Mouse (Mus musculus) CH12.LX (cell line): Measurements from ENCODE around the gene Cldn2. TPM values are rescaled to one million over a fixed set of nuclear protein-coding genes. Genes with fewer than 3 reads are reported as not detected.

Source experiments
- DNase-seq: peaks from one replicate; pipeline ENCODE4 v3.0.0-alpha.2; 2013; ENCODE audit errors: extremely low read depth
- H3K27ac ChIP-seq: 2 replicates; pipeline ENCODE4 v1.5.1; 2012; ENCODE audit warnings: low read depth, mild to moderate bottlenecking, control low read depth, moderate library complexity; ENCODE audit not compliant: insufficient read depth
- H3K27me3 ChIP-seq: replicated peaks from 2 replicates; pipeline ENCODE3; 2012; ENCODE audit warnings: inconsistent platforms
- H3K36me3 ChIP-seq, 2 experiments: replicated peaks in 1 of 2; 2 replicates each; pipeline versions ENCODE3 to v1.6.1; 2012; ENCODE audit warnings: inconsistent platforms in 1 of 2, low read length in 1 of 2, mild to moderate bottlenecking in 1 of 2, mixed read lengths in 1 of 2, moderate library complexity in 1 of 2; ENCODE audit not compliant: control insufficient read depth in 1 of 2, insufficient read depth in 1 of 2
- H3K4me1 ChIP-seq, 2 experiments: 2 replicates each; pipeline ENCODE4 v1.6.1; 2012; ENCODE audit warnings: inconsistent platforms in 1 of 2, moderate library complexity in 1 of 2; ENCODE audit not compliant: insufficient read depth in 2 of 2, control insufficient read depth in 1 of 2
- H3K4me2 ChIP-seq: 2 replicates; pipeline ENCODE4 v1.6.1; 2012; ENCODE audit warnings: low read depth, mild to moderate bottlenecking, control low read depth; ENCODE audit not compliant: poor library complexity, insufficient read depth, severe bottlenecking
- H3K4me3 ChIP-seq, 3 experiments: fragments of 150-350 bp in 1 of 3; sonication (generic) in 1 of 3; replicated peaks in 1 of 3; 2 replicates each; pipeline versions ENCODE3 to v1.5.1; 2011 to 2012; ENCODE audit warnings: low read depth in 2 of 3, low read length in 2 of 3, mild to moderate bottlenecking in 2 of 3, moderate library complexity in 2 of 3, control low read depth in 1 of 3, improper control_type of control experiment in 1 of 3, inconsistent platforms in 1 of 3, mixed read lengths in 1 of 3; ENCODE audit not compliant: poor library complexity in 1 of 3
- H3K79me2 ChIP-seq: replicated peaks from 2 replicates; pipeline ENCODE4 v1.6.1; 2012; ENCODE audit warnings: mild to moderate bottlenecking, moderate library complexity; ENCODE audit not compliant: control insufficient read depth, poor library complexity, insufficient read depth, severe bottlenecking; ENCODE audit errors: extremely low read depth
- H3K9ac ChIP-seq: 2 replicates; pipeline ENCODE4 v1.6.1; 2012; ENCODE audit warnings: low read depth, mild to moderate bottlenecking, control low read depth, moderate library complexity; ENCODE audit not compliant: insufficient read depth
- H3K9me3 ChIP-seq: replicated peaks from 2 replicates; pipeline ENCODE3; 2012; ENCODE audit warnings: low read length, inconsistent platforms, mixed read lengths
- CHD1 ChIP-seq: IDR thresholded peaks from 2 replicates; pipeline ENCODE4 v1.6.1; 2012; ENCODE audit warnings: low read depth, low read length, improper control_type of control experiment, inconsistent platforms
- CHD2 ChIP-seq: IDR thresholded peaks from 2 replicates; pipeline ENCODE4 v1.6.1; 2011; ENCODE audit warnings: low read length, improper control_type of control experiment
- EP300 ChIP-seq: IDR thresholded peaks from 2 replicates; pipeline ENCODE4 v1.6.1; 2011; ENCODE audit warnings: low read length, improper control_type of control experiment
- ETS1 ChIP-seq: conservative IDR thresholded peaks from 2 replicates; pipeline ENCODE4 v1.6.1; 2012; ENCODE audit warnings: low read depth, mild to moderate bottlenecking, inconsistent platforms, low read length, improper control_type of control experiment, moderate library complexity
- GABPA ChIP-seq: IDR thresholded peaks from 2 replicates; pipeline ENCODE4 v1.6.1; 2012; ENCODE audit warnings: low read depth, low read length, improper control_type of control experiment, inconsistent platforms; ENCODE audit not compliant: insufficient replicate concordance
- JUN ChIP-seq: IDR thresholded peaks from 2 replicates; pipeline ENCODE4 v1.6.1; 2011; ENCODE audit warnings: low read depth, mild to moderate bottlenecking, low read length, improper control_type of control experiment, moderate library complexity; ENCODE audit not compliant: insufficient read depth
- JUND ChIP-seq: conservative IDR thresholded peaks from 2 replicates; pipeline ENCODE4 v1.6.1; 2011; ENCODE audit warnings: low read depth, low read length, improper control_type of control experiment
- MAFK ChIP-seq: IDR thresholded peaks from 2 replicates; pipeline ENCODE4 v1.6.1; 2011; ENCODE audit warnings: low read length, improper control_type of control experiment; ENCODE audit not compliant: insufficient replicate concordance
- MYC ChIP-seq: IDR thresholded peaks from 2 replicates; pipeline ENCODE4 v1.6.1; 2011; ENCODE audit warnings: low read depth, mild to moderate bottlenecking, improper control_type of control experiment, low read length
- NRF1 ChIP-seq: IDR thresholded peaks from 2 replicates; pipeline ENCODE4 v1.6.1; 2014; ENCODE audit warnings: low read depth, mild to moderate bottlenecking, inconsistent platforms, low read length, improper control_type of control experiment, moderate library complexity
- SIN3A ChIP-seq: IDR thresholded peaks from 2 replicates; pipeline ENCODE4 v1.6.1; 2012; ENCODE audit warnings: low read length, improper control_type of control experiment, inconsistent platforms
- TBP ChIP-seq: conservative IDR thresholded peaks from 2 replicates; pipeline ENCODE4 v1.6.1; 2011; ENCODE audit warnings: low read depth, low read length, improper control_type of control experiment
- TCF12 ChIP-seq: IDR thresholded peaks from 2 replicates; pipeline ENCODE4 v1.6.1; 2014; ENCODE audit warnings: low read depth, mild to moderate bottlenecking, inconsistent platforms, low read length, improper control_type of control experiment
- UBTF ChIP-seq: IDR thresholded peaks from 2 replicates; pipeline ENCODE4 v1.6.1; 2012; ENCODE audit warnings: low read depth, mild to moderate bottlenecking, inconsistent platforms, low read length, improper control_type of control experiment, moderate library complexity
- USF1 ChIP-seq: IDR thresholded peaks from 2 replicates; pipeline ENCODE4 v1.6.1; 2014; ENCODE audit warnings: low read depth, mild to moderate bottlenecking, inconsistent platforms, low read length, improper control_type of control experiment
- ZMIZ1 ChIP-seq: IDR thresholded peaks from 2 replicates; pipeline ENCODE4 v1.6.1; 2012; ENCODE audit warnings: low read depth, mild to moderate bottlenecking, inconsistent platforms, low read length, improper control_type of control experiment
- ZNF384 ChIP-seq: IDR thresholded peaks from 2 replicates; pipeline ENCODE4 v1.6.1; 2012; ENCODE audit warnings: low read depth, low read length, improper control_type of control experiment, inconsistent platforms
- dilution Hi-C: fragments of 300-500 bp; cut with MboI; formaldehyde crosslinking; loops from 2 replicates; pipeline ENCODE4 v1.14.3; 2020; ENCODE audit warnings: low sequenced_read_pairs; ENCODE audit not compliant: extremely low pct_unique_long_range_greater_than_20kb, extremely low pct_ligation_motif_present
- in situ Hi-C: fragments of 300-500 bp; cut with MboI; formaldehyde crosslinking; loops from 3 replicates; pipeline ENCODE4 v1.14.3; 2019; ENCODE audit warnings: low sequenced_read_pairs, low pct_ligation_motif_present, low pct_unique_long_range_greater_than_20kb, mixed read lengths
- polyA plus RNA-seq: library from polyadenylated mRNA; unstranded; fragments of >175 nt; gene quantifications from 2 replicates; pipeline ENCODE4 v1.2.1, GENCODE M21; 2012; ENCODE audit warnings: low read depth; ENCODE audit not compliant: insufficient read length
- total RNA-seq, 2 experiments: library from RNA; depleted of rRNA; stranded (reverse); fragments of 300-350 nt in 1 of 2; fragments of >200 nt in 1 of 2; gene quantifications; 2 replicates each; pipeline ENCODE4 v1.2.3; 2012 to 2014

Cldn2 gene
- total and polyA plus RNA-seq, 3 experiments: 0.07 TPM; not detected in 2

DNA sequence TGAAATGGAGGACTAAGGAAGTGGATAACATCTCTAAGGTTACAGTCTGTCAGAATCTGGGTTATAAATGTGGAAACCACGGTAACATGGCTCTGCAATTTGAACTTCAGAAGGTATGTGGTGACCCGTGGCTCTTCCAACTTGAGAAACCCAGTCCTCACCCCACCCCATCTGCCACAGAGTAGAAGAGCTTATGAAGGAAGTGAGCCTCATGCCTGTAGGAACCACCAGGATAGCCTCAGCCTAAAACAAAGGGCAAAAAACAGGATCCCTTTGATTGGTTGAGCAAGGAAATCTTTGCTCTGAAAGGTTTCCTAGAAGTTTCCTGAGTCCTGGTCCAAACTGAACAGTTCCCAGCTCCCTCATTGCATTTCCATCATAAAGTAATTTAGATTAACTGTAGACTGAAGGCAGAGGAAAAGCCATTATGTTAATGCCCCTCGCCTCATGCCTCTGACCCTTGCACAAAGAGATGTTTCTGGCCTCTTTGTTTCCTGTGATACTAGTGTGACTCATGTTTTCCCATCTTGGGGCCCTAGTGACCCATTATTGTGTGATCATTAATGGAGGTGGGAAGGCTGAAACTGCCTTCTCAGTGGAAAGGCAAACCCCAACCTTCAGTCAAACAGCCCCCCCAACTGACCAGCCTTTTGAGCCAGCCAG lies 12.1 kb downstream of the Cldn2 start:
- TF ChIP-seq NRF1 (no peak), USF1 (no peak), SIN3A (no peak), GABPA (no peak), MYC (no peak), ZMIZ1 (no peak), TCF12 (no peak), EP300 (0 out of 2 replicates have a peak, but pooled peaks have one; percentile 25), JUND (peak; percentile 40; the same call in 1 of the 2 replicates), JUN (peak; percentile 51; the same call in 1 of the 2 replicates), CHD2 (no peak), UBTF (no peak), MAFK (no peak), ETS1 (no peak), TBP (no peak)
- in situ Hi-C loops: no loop called here
- peak; percentile 24 for DNase-seq
- no peaks in the 10 kb centered on the region for H3K79me2 ChIP-seq
- H3K4me3 ChIP-seq: no peak overlapping the region
- H3K27me3 ChIP-seq: no peaks in the 10 kb centered on the region
- no peak overlapping the region for H3K4me2 ChIP-seq
- H3K36me3 ChIP-seq: no peaks in the 10 kb centered on the region
- H3K9ac ChIP-seq: no peak overlapping the region
- H3K27ac ChIP-seq: no peak overlapping the region
- dilution Hi-C loops: no loop called here
- H3K9me3 ChIP-seq: no peaks in the 10 kb centered on the region
- peaks cover 6 to 20% of the 10 kb centered on the region in 2 experiments; a peak in 1 of 4 replicates for H3K4me1 ChIP-seq

GRCm38 (mm10) chrX:139813299-139814002 lies 12.8 kb downstream of the Cldn2 start:
- no peaks in the 10 kb centered on the region for H3K36me3 ChIP-seq
- no peak overlapping the region for H3K27ac ChIP-seq
- H3K79me2 ChIP-seq: no peaks in the 10 kb centered on the region
- no peaks in the 10 kb centered on the region for H3K9me3 ChIP-seq
- in situ Hi-C loops (no loop called here), dilution Hi-C loops (no loop called here)
- no peak overlapping the region for H3K9ac ChIP-seq
- no peak overlapping the region for H3K4me3 ChIP-seq
- DNase-seq: no peak
- H3K4me1 ChIP-seq: peaks cover 3 to 17% of the 10 kb centered on the region in 2 experiments; a peak in 1 of 4 replicates
- no peak for TF ChIP-seq ETS1
- no peak for TF ChIP-seq SIN3A
- TF ChIP-seq CHD1: no peak
- TF ChIP-seq JUN: no peak
- no peak for TF ChIP-seq ZNF384
- H3K27me3 ChIP-seq: no peaks in the 10 kb centered on the region
- peak overlapping the region; percentile 17; the same call in 1 of the 2 replicates for H3K4me2 ChIP-seq
